Mouse (Mus musculus) heart, adult 18-20 months (tissue): Measurements from ENCODE around the gene Krt23. TPM values are rescaled to one million over a fixed set of nuclear protein-coding genes. Genes with fewer than 3 reads are reported as not detected.

Source experiments
- DNase-seq, 2 experiments: peaks; one replicate each; pipeline ENCODE4 v3.0.0; 2021 to 2022; ENCODE audit warnings: mixed read lengths in 1 of 2
- total RNA-seq, 2 experiments: library from RNA; stranded (reverse); gene quantifications; 2 replicates each; pipeline ENCODE4 v1.2.3; 2021

The Krt23 gene
- total RNA-seq, 2 experiments from 2014 or later: 0.31 TPM; not detected in 1

DNA sequence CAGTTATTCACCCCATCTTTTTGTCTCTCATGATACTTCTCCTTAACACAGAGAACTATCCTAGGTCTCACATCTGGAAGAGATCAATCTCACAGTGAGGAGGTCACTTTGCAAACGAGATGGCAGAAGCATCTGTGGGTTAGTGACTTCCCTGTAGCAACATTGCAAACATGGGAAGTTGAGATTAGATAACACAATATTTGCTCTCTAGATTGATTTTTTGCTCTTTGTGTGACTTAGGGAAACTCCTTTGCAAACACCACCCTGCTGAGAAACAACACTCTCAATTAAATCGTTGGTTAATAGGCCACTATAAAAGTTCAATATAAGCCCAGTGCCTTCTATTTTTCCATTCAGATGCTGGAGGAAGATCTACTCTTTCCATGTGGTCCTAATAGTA is 44.2 kb downstream of the Krt23 start:
- no peak for DNase-seq

DNA sequence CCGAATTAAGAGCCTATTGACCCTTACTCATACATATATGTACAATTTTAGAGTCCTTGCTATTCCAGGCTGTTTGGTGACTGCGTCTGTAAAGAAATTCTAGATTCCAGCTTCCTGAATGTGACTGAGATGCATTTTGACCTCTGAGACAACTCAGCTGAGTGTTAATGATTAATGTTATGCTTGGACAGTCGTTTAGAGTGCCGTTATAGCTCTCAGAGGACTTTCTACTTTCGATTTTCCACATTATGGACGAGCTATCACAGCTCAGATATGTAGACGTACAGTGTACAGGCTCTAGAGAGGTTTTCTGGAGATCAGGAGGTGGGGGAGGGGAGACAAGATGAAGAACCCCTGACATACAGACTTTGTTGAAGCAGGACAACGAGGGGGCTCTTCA is 51.7 kb downstream of the Krt23 start:
- DNase-seq: no peak

DNA sequence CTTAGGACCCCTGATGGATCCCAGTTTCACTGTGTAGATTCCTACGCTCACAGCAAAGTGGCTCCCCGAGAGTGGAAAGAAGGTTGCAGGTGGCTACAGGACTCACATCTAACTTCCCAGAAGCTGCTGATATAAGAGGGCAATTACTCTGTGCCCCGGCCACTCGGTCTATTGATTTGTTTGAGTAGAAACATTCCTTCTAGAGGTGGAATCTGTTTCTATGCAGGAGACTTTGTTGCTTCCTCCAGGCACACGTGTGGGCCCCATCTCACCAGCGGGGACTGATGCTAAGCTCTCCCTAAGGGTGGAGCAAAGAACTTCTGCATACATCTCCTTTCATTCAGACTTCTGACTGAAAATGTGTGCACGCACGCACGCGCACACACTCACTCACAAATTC is 53.5 kb downstream of the Krt23 start:
- DNase-seq: no peak

DNA sequence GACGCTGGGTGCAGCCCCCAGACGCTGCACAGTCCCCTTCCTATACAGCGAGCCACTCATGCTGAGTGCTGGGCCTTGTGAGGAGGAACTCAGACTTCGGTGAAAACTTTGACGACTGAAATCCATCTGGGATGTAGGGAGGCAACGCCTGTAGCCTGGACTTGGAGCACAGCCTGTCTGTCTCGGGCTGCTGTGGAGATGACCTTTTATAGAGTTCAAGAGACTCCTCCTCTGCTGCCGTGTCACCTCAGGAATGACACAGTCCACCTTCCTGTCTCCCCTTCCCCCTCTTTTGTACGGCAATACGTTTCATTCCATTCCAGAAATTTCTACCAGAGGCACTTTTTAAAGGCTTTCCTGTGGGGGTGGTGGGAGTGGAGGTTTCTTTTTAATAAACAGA is 55.0 kb downstream of the Krt23 start, which contains the start of gene Krt20:
Gene Krt20, minus strand, starts transcription at position 179 of the 400 bp plus-strand sequence.
- DNase-seq: no peak

DNA sequence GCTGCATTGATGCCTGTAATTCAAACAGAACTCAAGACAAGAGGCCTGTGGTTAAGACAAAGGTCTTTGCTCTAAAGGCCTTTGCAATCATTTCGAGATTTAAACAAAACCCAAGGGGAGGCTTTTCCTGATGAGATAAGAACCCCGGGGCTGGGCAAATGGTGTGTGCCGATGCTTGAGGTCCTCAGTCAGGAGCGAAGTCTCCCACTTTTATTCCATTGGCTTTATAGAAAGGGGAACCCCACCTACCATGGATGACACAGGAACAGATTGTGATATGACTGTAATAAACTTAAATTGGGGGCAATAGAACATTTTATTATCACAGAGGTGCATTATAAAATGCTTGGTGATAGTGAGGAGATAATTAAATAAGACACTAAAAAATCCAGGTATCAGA is 56.3 kb downstream of the Krt23 start:
- no peak for DNase-seq

DNA sequence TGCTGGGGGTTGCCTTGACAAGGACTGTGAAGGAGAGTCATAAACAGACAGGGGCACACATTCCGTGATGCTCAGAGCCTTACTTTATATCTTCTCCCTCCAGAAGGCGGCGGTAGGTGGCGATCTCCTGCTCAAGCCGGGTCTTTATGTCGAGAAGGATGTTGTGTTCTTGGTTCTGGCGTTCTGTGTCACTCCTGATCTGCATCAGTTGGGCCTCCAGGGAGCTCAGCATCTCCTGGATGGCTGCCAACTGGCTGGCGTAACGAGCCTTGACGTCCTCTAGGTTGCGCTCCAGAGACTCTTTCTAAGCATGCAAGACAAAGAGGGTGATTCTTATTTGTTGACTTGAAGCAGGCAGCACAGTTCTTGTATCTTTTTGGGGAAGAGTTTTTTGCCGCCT is 62.3 kb downstream of the Krt23 start:
- no peak for DNase-seq

Other genes with a start within 250 kb of the Krt23 start
- 10 to 100 TPM; 27.8 to 33.0 TPM for gene Krt222, start 249.1 kb downstream of the Krt23 start, total RNA-seq
- gene Krt24, start 207.9 kb downstream of the Krt23 start, total RNA-seq: not detected
- gene Krt25, start 170.2 kb downstream of the Krt23 start, total RNA-seq: not detected
- not detected for gene Krt26, start 155.2 kb downstream of the Krt23 start, total RNA-seq
- not detected for gene Krt27, start 142.0 kb downstream of the Krt23 start, total RNA-seq
- not detected for gene Krt28, start 118.2 kb downstream of the Krt23 start, total RNA-seq
- gene Krt10, start 103.8 kb downstream of the Krt23 start, total RNA-seq: 1 to 10 TPM; 4.1 to 5.1 TPM
- gene Krt12, start 70.9 kb downstream of the Krt23 start, total RNA-seq: not detected
- gene Krt20, start 55.0 kb downstream of the Krt23 start, total RNA-seq: not detected
- not detected for gene Krt39, start 28.2 kb upstream of the Krt23 start, total RNA-seq
- gene Krt40, start 50.0 kb upstream of the Krt23 start, total RNA-seq: not detected
- not detected for gene Krtap3-3, start 57.7 kb upstream of the Krt23 start, total RNA-seq
- gene Krtap3-2, start 63.7 kb upstream of the Krt23 start, total RNA-seq: not detected
- gene Gm11939, start 66.3 kb upstream of the Krt23 start, total RNA-seq: not detected
- gene Krtap3-1, start 73.5 kb upstream of the Krt23 start, total RNA-seq: not detected
- gene Krtap1-5, start 87.9 kb upstream of the Krt23 start, total RNA-seq: not detected
- gene Krtap1-4, start 90.5 kb upstream of the Krt23 start, total RNA-seq: not detected
- gene Krtap1-3, start 98.2 kb upstream of the Krt23 start, total RNA-seq: not detected
- not detected for gene Krtap9-3, start 105.0 kb upstream of the Krt23 start, total RNA-seq
- not detected for gene Gm11938, start 110.2 kb upstream of the Krt23 start, total RNA-seq
- gene Gm11937, start 117.1 kb upstream of the Krt23 start, total RNA-seq: not detected
- not detected for gene Krtap2-4, start 121.7 kb upstream of the Krt23 start, total RNA-seq
- gene Gm11562, start 127.3 kb upstream of the Krt23 start, total RNA-seq: not detected
- gene Krtap4-1, start 135.1 kb upstream of the Krt23 start, total RNA-seq: not detected
- not detected for gene Krtap4-2, start 141.9 kb upstream of the Krt23 start, total RNA-seq
- not detected for gene Krtap4-7, start 151.0 kb upstream of the Krt23 start, total RNA-seq
- not detected for gene Gm11555, start 157.1 kb upstream of the Krt23 start, total RNA-seq
- not detected for gene Gm11563, start 165.8 kb upstream of the Krt23 start, total RNA-seq
- not detected for gene Krtap4-6, start 172.8 kb upstream of the Krt23 start, total RNA-seq
- gene Gm14190, start 197.6 kb upstream of the Krt23 start, total RNA-seq: not detected
- not detected for gene Gm14180, start 241.2 kb upstream of the Krt23 start, total RNA-seq